Mouse (Mus musculus): ENCODE measurements at regions not wholly inside any gene's neighbourhood (a gene's known extent, or its start where the extent isn't known, plus 50 kb on each side); places are given as distances from the start of the nearest gene placed in this dataset.

- no peak for DNase-seq (ENCODE audit: extremely low read depth, insufficient read length, low spot score)
Measured at GRCm38 (mm10) chr9:101458947-101459627, 207.5 kb upstream of the Ppp2r3a start.

- no peak for DNase-seq (ENCODE audit: extremely low read depth, insufficient read length, low spot score)
Measured at GRCm38 (mm10) chr9:101458306-101458946, 206.8 kb upstream of the Ppp2r3a start.

- DNase-seq (ENCODE audit: extremely low read depth, insufficient read length, low spot score): no peak
Measured at GRCm38 (mm10) chr9:101446316-101446715, 194.7 kb upstream of the Ppp2r3a start.

GRCm38 (mm10) chr9:101445764-101446163 is 194.2 kb upstream of the Ppp2r3a start:
- peak; percentile 34 for DNase-seq (ENCODE audit: extremely low read depth, insufficient read length, low spot score)

- DNase-seq (ENCODE audit: extremely low read depth, insufficient read length, low spot score): no peak
Measured at GRCm38 (mm10) chr9:101445293-101445692, 193.7 kb upstream of the Ppp2r3a start.

- DNase-seq (ENCODE audit: extremely low read depth, insufficient read length, low spot score): no peak
Measured at GRCm38 (mm10) chr9:101439856-101440255, 188.3 kb upstream of the Ppp2r3a start.

- DNase-seq (ENCODE audit: extremely low read depth, insufficient read length, low spot score): no peak
Measured at GRCm38 (mm10) chr9:101438564-101439180, 187.1 kb upstream of the Ppp2r3a start.

GRCm38 (mm10) chr9:101424974-101425670 is 173.5 kb upstream of the Ppp2r3a start:
- no peak for DNase-seq (ENCODE audit: extremely low read depth, insufficient read length, low spot score)

GRCm38 (mm10) chr9:101423041-101423440 is 171.4 kb upstream of the Ppp2r3a start:
- no peak for DNase-seq (ENCODE audit: extremely low read depth, insufficient read length, low spot score)

GRCm38 (mm10) chr9:101422006-101422405 is 170.4 kb upstream of the Ppp2r3a start:
- DNase-seq (ENCODE audit: extremely low read depth, insufficient read length, low spot score): no peak

GRCm38 (mm10) chr9:101421136-101421535 is 169.5 kb upstream of the Ppp2r3a start:
- no peak for DNase-seq (ENCODE audit: extremely low read depth, insufficient read length, low spot score)

- DNase-seq (ENCODE audit: extremely low read depth, insufficient read length, low spot score): no peak
Measured at GRCm38 (mm10) chr9:101420181-101420580, 168.6 kb upstream of the Ppp2r3a start.

GRCm38 (mm10) chr9:101417660-101418059 is 166.1 kb upstream of the Ppp2r3a start:
- DNase-seq (ENCODE audit: extremely low read depth, insufficient read length, low spot score): no peak

GRCm38 (mm10) chr9:101416321-101416720 is 164.7 kb upstream of the Ppp2r3a start:
- no peak for DNase-seq (ENCODE audit: extremely low read depth, insufficient read length, low spot score)

- no peak for DNase-seq (ENCODE audit: extremely low read depth, insufficient read length, low spot score)
Measured at GRCm38 (mm10) chr9:101413071-101413633, 161.6 kb upstream of the Ppp2r3a start.

- no peak for DNase-seq (ENCODE audit: extremely low read depth, insufficient read length, low spot score)
Measured at GRCm38 (mm10) chr9:101411951-101412350, 160.4 kb upstream of the Ppp2r3a start.

- no peak for DNase-seq (ENCODE audit: extremely low read depth, insufficient read length, low spot score)
Measured at GRCm38 (mm10) chr9:101411532-101411880, 159.9 kb upstream of the Ppp2r3a start.

- no peak for DNase-seq (ENCODE audit: extremely low read depth, insufficient read length, low spot score)
Measured at GRCm38 (mm10) chr9:101410783-101411531, 159.4 kb upstream of the Ppp2r3a start.

GRCm38 (mm10) chr9:101410348-101410747 is 158.8 kb upstream of the Ppp2r3a start:
- no peak for DNase-seq (ENCODE audit: extremely low read depth, insufficient read length, low spot score)

- DNase-seq (ENCODE audit: extremely low read depth, insufficient read length, low spot score): no peak
Measured at GRCm38 (mm10) chr9:101408116-101408515, 156.5 kb upstream of the Ppp2r3a start.
